In genomic region chr8:10096968-10097547, GRCm38 (mm10) we compare ENCODE assay signal across 20 mouse cellular contexts. TPM values are rescaled to one million over a fixed set of nuclear protein-coding genes. Genes with fewer than 3 reads are reported as not detected.
DNase-seq lines count a peak whose midpoint lies in the region; ATAC-seq and TF ChIP-seq lines count a peak whose summit lies in the region.
"Had no signal": no experiment of that assay in that cellular context is flagged by ENCODE, and none has a peak within 500 bp of the region (broad histone marks: within the 10 kb centered on the region; RNA-seq: fewer than 3 reads in every experiment).

No protein-coding gene starts in this region.

- H3K9ac ChIP-seq in forebrain, postnatal 0 days: no peak overlapping the region
- no peak overlapping the region for H3K9ac ChIP-seq in forebrain, embryonic 13.5 days
- H3K9ac ChIP-seq in neural tube, embryonic 15.5 days (replicated peaks): no peak overlapping the region
- no peak overlapping the region for H3K9ac ChIP-seq in neural tube, embryonic 11.5 days (ENCODE audit: low read length)
- H3K9ac ChIP-seq: heart, embryonic 12.5 days; limb, embryonic 13.5 days; liver, embryonic 14.5 days had no signal

- H3K27ac ChIP-seq in forebrain, postnatal 0 days (ENCODE audit: low read depth, low read length): no peak overlapping the region
- no peak overlapping the region for H3K27ac ChIP-seq in forebrain, embryonic 13.5 days
- H3K27ac ChIP-seq in neural tube, embryonic 15.5 days (replicated peaks): no peak overlapping the region
- H3K27ac ChIP-seq in neural tube, embryonic 11.5 days (ENCODE audit: low read depth, low read length): no peak overlapping the region
- H3K27ac ChIP-seq: limb, embryonic 13.5 days; liver, embryonic 14.5 days had no signal

- H3K4me3 ChIP-seq in forebrain, postnatal 0 days (ENCODE audit: low read depth, low read length): no peak overlapping the region
- no peak overlapping the region for H3K4me3 ChIP-seq in forebrain, embryonic 13.5 days
- no peak overlapping the region for H3K4me3 ChIP-seq in neural tube, embryonic 15.5 days (replicated peaks)
- H3K4me3 ChIP-seq in neural tube, embryonic 11.5 days (ENCODE audit: low read depth, low read length): no peak overlapping the region
- H3K4me3 ChIP-seq: heart, embryonic 12.5 days; limb, embryonic 13.5 days had no signal

- no peak for TF ChIP-seq CTCF in forebrain, postnatal 0 days (IDR thresholded peaks at IDR 0.05; ENCODE audit: low read depth)

- no peak for DNase-seq in forebrain, postnatal 0 days
- peak; percentile 23 for DNase-seq in neural tube, embryonic 10.5 days (ENCODE audit: extremely low spot score, low spot score)
- DNase-seq in neural tube, embryonic 11.5 days (ENCODE audit: low spot score): peak; percentile 51
- no peak for DNase-seq in adrenal gland, adult (ENCODE audit: inconsistent age in 2 of 2, low spot score in 1 of 2)
- no peak for DNase-seq in lung, postnatal 36 days
- no peak for DNase-seq in lung, postnatal 14 days
- DNase-seq: cerebellum, adult 18-20 months; kidney, adult 11 months; kidney, postnatal 36 days; layer of hippocampus, adult 9-11 months; thymus, postnatal 14 days had no signal

- no peaks in the 10 kb centered on the region for H3K36me3 ChIP-seq in forebrain, postnatal 0 days (ENCODE audit: insufficient read depth)
- H3K36me3 ChIP-seq in forebrain, embryonic 13.5 days (ENCODE audit: poor library complexity, severe bottlenecking): no peaks in the 10 kb centered on the region
- H3K36me3 ChIP-seq in neural tube, embryonic 15.5 days: no peaks in the 10 kb centered on the region
- H3K36me3 ChIP-seq in neural tube, embryonic 11.5 days (ENCODE audit: control insufficient read depth, insufficient read depth, low read length): no peaks in the 10 kb centered on the region
- H3K36me3 ChIP-seq: heart, embryonic 12.5 days; limb, embryonic 13.5 days had no signal

- ATAC-seq in forebrain, postnatal 0 days: peak; percentile 48; the same call in 1 of the 2 replicates
- no peak for ATAC-seq in forebrain, embryonic 13.5 days
- no peak for ATAC-seq in neural tube, embryonic 15.5 days (ENCODE audit: low FRiP score)
- ATAC-seq in neural tube, embryonic 11.5 days (ENCODE audit: insufficient read depth, low FRiP score, low TSS enrichment): no peak
- ATAC-seq: forebrain, embryonic 14.5 days; midbrain, embryonic 16.5 days had no signal

- H3K9me3 ChIP-seq in forebrain, postnatal 0 days (ENCODE audit: low read length): no peaks in the 10 kb centered on the region
- no peaks in the 10 kb centered on the region for H3K9me3 ChIP-seq in forebrain, embryonic 13.5 days (replicated peaks)
- H3K9me3 ChIP-seq in neural tube, embryonic 15.5 days (replicated peaks): no peaks in the 10 kb centered on the region
- H3K9me3 ChIP-seq in neural tube, embryonic 11.5 days (ENCODE audit: control insufficient read depth, low read length): no peaks in the 10 kb centered on the region
- H3K9me3 ChIP-seq: heart, embryonic 12.5 days; limb, embryonic 13.5 days had no signal

- H3K27me3 ChIP-seq in forebrain, postnatal 0 days (ENCODE audit: insufficient read depth, low read length): no peaks in the 10 kb centered on the region
- H3K27me3 ChIP-seq in forebrain, embryonic 13.5 days: no peaks in the 10 kb centered on the region
- no peaks in the 10 kb centered on the region for H3K27me3 ChIP-seq in neural tube, embryonic 15.5 days (replicated peaks)
- H3K27me3 ChIP-seq in neural tube, embryonic 11.5 days (ENCODE audit: control insufficient read depth, insufficient read depth, low read length): no peaks in the 10 kb centered on the region
- H3K27me3 ChIP-seq: heart, embryonic 12.5 days; limb, embryonic 13.5 days had no signal

- H3K4me1 ChIP-seq in forebrain, postnatal 0 days (ENCODE audit: insufficient read depth): no peaks in the 10 kb centered on the region; the same call in 1 of the 2 replicates
- H3K4me1 ChIP-seq in forebrain, embryonic 13.5 days: no peaks in the 10 kb centered on the region
- peaks cover 11% of the 10 kb centered on the region; the same call in 1 of the 2 replicates for H3K4me1 ChIP-seq in neural tube, embryonic 15.5 days
- H3K4me1 ChIP-seq in neural tube, embryonic 11.5 days (ENCODE audit: control insufficient read depth, insufficient read depth, low read length): no peaks in the 10 kb centered on the region
- H3K4me1 ChIP-seq: heart, embryonic 12.5 days; limb, embryonic 13.5 days had no signal

- 68% methylated on average over 9 of the region's 9 CpGs for WGBS in forebrain, postnatal 0 days
- 78% methylated on average over 9 of the region's 9 CpGs for WGBS in forebrain, embryonic 13.5 days
- WGBS in neural tube, embryonic 15.5 days: 37% methylated on average over 9 of the region's 9 CpGs
- 58% methylated on average over 9 of the region's 9 CpGs for WGBS in neural tube, embryonic 11.5 days

- H3K4me2 ChIP-seq in forebrain, postnatal 0 days (ENCODE audit: low read depth): no peak overlapping the region
- no peak overlapping the region for H3K4me2 ChIP-seq in forebrain, embryonic 13.5 days
- no peak overlapping the region for H3K4me2 ChIP-seq in neural tube, embryonic 15.5 days
- H3K4me2 ChIP-seq in neural tube, embryonic 11.5 days (ENCODE audit: low read depth): no peak overlapping the region
- H3K4me2 ChIP-seq: heart, embryonic 12.5 days; limb, embryonic 13.5 days had no signal

RNA-seq across cellular contexts. Expression of gene Myo16, which starts 56.7 kb away (rescaled TPM):
- 56.3 and 58.6 TPM in 2 replicates for total RNA-seq in forebrain, postnatal 0 days (2014; rRNA removed)
- polyA plus RNA-seq in forebrain, postnatal 0 days (2015; fragmentation: Nextera tagmentation; extraction: Ambion mirVana): 3.8 and 5.5 TPM in 2 replicates
- 2.0 and 2.6 TPM in 2 replicates for polyA plus RNA-seq in forebrain, embryonic 13.5 days (2015; fragmentation: Nextera tagmentation; extraction: Ambion mirVana)
- polyA plus RNA-seq in neural tube, embryonic 15.5 days (2015; fragmentation: Nextera tagmentation; extraction: Ambion mirVana): 5.5 and 5.6 TPM in 2 replicates
- 1.8 and 2.5 TPM in 2 replicates for polyA plus RNA-seq in neural tube, embryonic 11.5 days (2014; fragmentation: Nextera tagmentation; extraction: Ambion mirVana)
- total RNA-seq: megakaryocyte, adult 5-6 weeks; MEL had no signal

Comparison
In these comparisons a context has a peak if more than half of its experiments do, and no peak if none do; other contexts are left out.
1. DNase-seq: peak in neural tube, embryonic 10.5 days (single experiment) and neural tube, embryonic 11.5 days (single experiment); none in forebrain, postnatal 0 days (single experiment), adrenal gland, adult (0 of 2), lung, postnatal 36 days (single experiment) and lung, postnatal 14 days (single experiment).